Mouse (Mus musculus): Measurements from ENCODE around the gene Tst. TPM values are rescaled to one million over a fixed set of nuclear protein-coding genes. Genes with fewer than 3 reads are reported as not detected.

The Tst gene
- polyA plus RNA-seq, 1 experiment, result not detected

GRCm38 (mm10) chr15:78422046-78422956, 16.6 kb upstream of the Tst start:
- WGBS, result 19% methylated on average over 16 of the region's 16 CpGs
- H3K4me3 ChIP-seq (ENCODE audit: insufficient read depth, low read depth, low read length), result no peak overlapping the region
- peaks cover 15% of the 10 kb centered on the region for H3K4me1 ChIP-seq (ENCODE audit: control insufficient read depth, insufficient read depth, low read length)
- no peak overlapping the region for H3K27ac ChIP-seq (ENCODE audit: insufficient read depth, low read depth, low read length)
- TF ChIP-seq CTCF (IDR thresholded peaks at IDR 0.05; ENCODE audit: insufficient read depth, low read depth, low read length) (peak; percentile 70), POLR2A (IDR thresholded peaks at IDR 0.05; ENCODE audit: insufficient read depth, low read depth, low read length) (no peak)

- 52% methylated on average over 13 of the region's 13 CpGs for WGBS
- no peak for TF ChIP-seq POLR2A (IDR thresholded peaks at IDR 0.05; ENCODE audit: insufficient read depth, low read depth, low read length)
- TF ChIP-seq CTCF (IDR thresholded peaks at IDR 0.05; ENCODE audit: insufficient read depth, low read depth, low read length), result no peak
- peaks cover 15% of the 10 kb centered on the region for H3K4me1 ChIP-seq (ENCODE audit: control insufficient read depth, insufficient read depth, low read length)
- no peak overlapping the region for H3K27ac ChIP-seq (ENCODE audit: insufficient read depth, low read depth, low read length)
- H3K4me3 ChIP-seq (ENCODE audit: insufficient read depth, low read depth, low read length), result no peak overlapping the region
Measured at GRCm38 (mm10) chr15:78420395-78420794, 14.7 kb upstream of the Tst start.

GRCm38 (mm10) chr15:78416937-78417336, 11.2 kb upstream of the Tst start:
- H3K4me1 ChIP-seq (ENCODE audit: control insufficient read depth, insufficient read depth, low read length), result peaks cover 5% of the 10 kb centered on the region
- TF ChIP-seq POLR2A (IDR thresholded peaks at IDR 0.05; ENCODE audit: insufficient read depth, low read depth, low read length), result no peak
- no peak overlapping the region for H3K27ac ChIP-seq (ENCODE audit: insufficient read depth, low read depth, low read length)
- H3K4me3 ChIP-seq (ENCODE audit: insufficient read depth, low read depth, low read length), result no peak overlapping the region
- WGBS, result 47% methylated on average over 4 of the region's 4 CpGs

- Histone ChIP-seq H3K4me3 (ENCODE audit: insufficient read depth, low read depth, low read length) (no peak overlapping the region), H3K27ac (ENCODE audit: insufficient read depth, low read depth, low read length) (no peak overlapping the region), H3K4me1 (ENCODE audit: control insufficient read depth, insufficient read depth, low read length) (peaks cover 10% of the 10 kb centered on the region; the same call in 1 of the 2 replicates)
- WGBS, result 94% methylated on average over 8 of the region's 8 CpGs
- no peak for TF ChIP-seq POLR2A (IDR thresholded peaks at IDR 0.05; ENCODE audit: insufficient read depth, low read depth, low read length)
- TF ChIP-seq CTCF (IDR thresholded peaks at IDR 0.05; ENCODE audit: insufficient read depth, low read depth, low read length), result no peak
Measured at GRCm38 (mm10) chr15:78414157-78414556, 8.4 kb upstream of the Tst start.

GRCm38 (mm10) chr15:78413719-78414117, 8.0 kb upstream of the Tst start:
- WGBS, result 52% methylated on average over 1 of the region's 1 CpGs
- no peak overlapping the region for H3K4me3 ChIP-seq (ENCODE audit: insufficient read depth, low read depth, low read length)
- peaks cover 10% of the 10 kb centered on the region; the same call in 1 of the 2 replicates for H3K4me1 ChIP-seq (ENCODE audit: control insufficient read depth, insufficient read depth, low read length)
- no peak overlapping the region for H3K27ac ChIP-seq (ENCODE audit: insufficient read depth, low read depth, low read length)
- TF ChIP-seq CTCF (IDR thresholded peaks at IDR 0.05; ENCODE audit: insufficient read depth, low read depth, low read length) (no peak), POLR2A (IDR thresholded peaks at IDR 0.05; ENCODE audit: insufficient read depth, low read depth, low read length) (no peak)

- Histone ChIP-seq H3K4me1 (ENCODE audit: control insufficient read depth, insufficient read depth, low read length) (peaks cover 10% of the 10 kb centered on the region; the same call in 1 of the 2 replicates), H3K4me3 (ENCODE audit: insufficient read depth, low read depth, low read length) (no peak overlapping the region), H3K27ac (ENCODE audit: insufficient read depth, low read depth, low read length) (no peak overlapping the region)
- 96% methylated on average over 14 of the region's 14 CpGs for WGBS
- TF ChIP-seq CTCF (IDR thresholded peaks at IDR 0.05; ENCODE audit: insufficient read depth, low read depth, low read length), result no peak
- TF ChIP-seq POLR2A (IDR thresholded peaks at IDR 0.05; ENCODE audit: insufficient read depth, low read depth, low read length), result no peak
Measured at GRCm38 (mm10) chr15:78413083-78413718, 7.5 kb upstream of the Tst start.

GRCm38 (mm10) chr15:78409570-78410052, 3.9 kb upstream of the Tst start:
- 63% methylated on average over 12 of the region's 12 CpGs for WGBS
- H3K4me3 ChIP-seq (ENCODE audit: insufficient read depth, low read depth, low read length), result no peak overlapping the region

GRCm38 (mm10) chr15:78406293-78406934, 707 bp upstream of the Tst start, which contains the start of gene Mpst:
Gene Mpst, plus strand, starts transcription at chr15:78406416.
- under 1% methylated on average over 40 of the region's 40 CpGs for WGBS
- H3K27ac ChIP-seq (ENCODE audit: insufficient read depth, low read depth, low read length), result peak within 1 kb of the TSS; percentile 96
- peaks cover 24% of the 10 kb centered on the region for H3K4me1 ChIP-seq (ENCODE audit: control insufficient read depth, insufficient read depth, low read length)
- TF ChIP-seq POLR2A (IDR thresholded peaks at IDR 0.05; ENCODE audit: insufficient read depth, low read depth, low read length) (peak; percentile 36; the same call in 1 of the 2 replicates), CTCF (IDR thresholded peaks at IDR 0.05; ENCODE audit: insufficient read depth, low read depth, low read length) (no peak)
- peak within 1 kb of the TSS; percentile 91 for H3K4me3 ChIP-seq (ENCODE audit: insufficient read depth, low read depth, low read length)

More at GRCm38 (mm10) chr15:78409570-78410052, 3.9 kb upstream of the Tst start:
- Histone ChIP-seq H3K4me1 (ENCODE audit: control insufficient read depth, insufficient read depth, low read length) (peaks cover 20% of the 10 kb centered on the region), H3K27ac (ENCODE audit: insufficient read depth, low read depth, low read length) (no peak overlapping the region)
- TF ChIP-seq CTCF (IDR thresholded peaks at IDR 0.05; ENCODE audit: insufficient read depth, low read depth, low read length) (no peak), POLR2A (IDR thresholded peaks at IDR 0.05; ENCODE audit: insufficient read depth, low read depth, low read length) (no peak)
